Mouse (Mus musculus) T-helper 2 cell (primary cell): ENCODE data around the gene Scn5a.

Experiments
- in situ Hi-C: fragments of 300-600 bp; cut with MboI, MseI; formaldehyde crosslinking; loops from one replicate; pipeline ENCODE4 v1.15.1; 2025; ENCODE audit warnings: high pct_unique_total_duplicates

Scn5a gene

GRCm38 (mm10) chr9:119566214-119566613 is 12.6 kb downstream of the Scn5a start:
- in situ Hi-C loops = no loop called here

DNA sequence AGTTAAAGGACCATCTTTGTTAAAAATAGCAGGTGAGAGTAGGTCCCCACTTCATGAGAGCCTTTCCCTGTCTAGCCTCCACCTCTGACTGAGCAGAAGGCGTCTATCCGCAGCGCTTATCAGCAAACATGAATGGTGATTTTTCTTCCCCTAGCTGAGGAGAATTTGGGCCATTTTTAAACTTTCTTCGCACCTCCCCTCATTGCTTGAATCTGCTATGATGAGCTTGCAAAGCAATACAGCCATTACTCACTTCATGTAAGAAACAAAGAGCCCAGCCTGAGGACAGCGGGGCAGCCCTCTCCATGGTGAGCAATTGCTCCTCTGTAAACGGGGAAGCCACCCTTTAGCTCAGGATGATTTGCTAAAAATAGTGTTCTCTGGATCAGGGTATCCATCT is 14.0 kb downstream of the Scn5a start:
- in situ Hi-C loops = no loop called here

DNA sequence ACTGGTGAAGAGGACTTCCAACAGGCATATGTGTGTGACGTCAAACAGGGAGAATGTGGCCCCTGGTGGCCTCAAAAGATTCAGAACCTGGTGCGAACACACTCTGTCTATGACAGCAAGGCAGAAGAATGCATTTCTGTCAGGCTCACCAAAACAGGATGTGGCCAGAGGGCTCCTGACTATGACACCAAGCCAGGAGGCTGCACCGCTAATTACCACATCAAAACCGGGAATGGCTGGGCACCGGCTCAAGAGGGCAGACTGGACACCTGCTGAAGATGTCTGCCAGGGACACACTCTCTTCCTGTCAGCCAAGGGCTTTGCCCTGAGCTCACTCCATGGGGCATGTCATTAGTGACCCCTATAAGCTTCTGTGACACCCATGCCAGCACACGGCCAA is 15.2 kb downstream of the Scn5a start:
- in situ Hi-C loops = no loop called here

GRCm38 (mm10) chr9:119562256-119562655 is 16.6 kb downstream of the Scn5a start:
- in situ Hi-C loops = no loop called here

DNA sequence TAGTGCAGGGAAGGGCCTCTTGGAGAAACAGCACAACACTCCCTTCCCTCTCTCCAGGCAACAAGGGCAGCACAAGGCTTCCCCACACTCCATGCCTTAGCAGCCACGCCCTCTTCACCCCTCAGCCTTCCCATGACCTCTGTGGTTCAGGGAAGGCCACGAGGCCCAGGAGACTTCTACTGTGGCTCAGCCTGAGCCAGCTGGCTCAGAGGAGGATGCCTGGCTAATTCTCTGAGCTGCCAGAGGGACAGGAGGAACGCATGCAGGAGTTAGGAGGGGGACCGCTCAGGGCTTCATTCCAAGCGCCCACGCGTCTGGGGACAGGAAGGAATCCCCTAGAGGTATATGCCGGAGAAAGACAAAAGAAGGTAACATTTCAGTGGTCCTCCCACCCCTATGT is 17.1 kb downstream of the Scn5a start:
- in situ Hi-C loops = no loop called here

DNA sequence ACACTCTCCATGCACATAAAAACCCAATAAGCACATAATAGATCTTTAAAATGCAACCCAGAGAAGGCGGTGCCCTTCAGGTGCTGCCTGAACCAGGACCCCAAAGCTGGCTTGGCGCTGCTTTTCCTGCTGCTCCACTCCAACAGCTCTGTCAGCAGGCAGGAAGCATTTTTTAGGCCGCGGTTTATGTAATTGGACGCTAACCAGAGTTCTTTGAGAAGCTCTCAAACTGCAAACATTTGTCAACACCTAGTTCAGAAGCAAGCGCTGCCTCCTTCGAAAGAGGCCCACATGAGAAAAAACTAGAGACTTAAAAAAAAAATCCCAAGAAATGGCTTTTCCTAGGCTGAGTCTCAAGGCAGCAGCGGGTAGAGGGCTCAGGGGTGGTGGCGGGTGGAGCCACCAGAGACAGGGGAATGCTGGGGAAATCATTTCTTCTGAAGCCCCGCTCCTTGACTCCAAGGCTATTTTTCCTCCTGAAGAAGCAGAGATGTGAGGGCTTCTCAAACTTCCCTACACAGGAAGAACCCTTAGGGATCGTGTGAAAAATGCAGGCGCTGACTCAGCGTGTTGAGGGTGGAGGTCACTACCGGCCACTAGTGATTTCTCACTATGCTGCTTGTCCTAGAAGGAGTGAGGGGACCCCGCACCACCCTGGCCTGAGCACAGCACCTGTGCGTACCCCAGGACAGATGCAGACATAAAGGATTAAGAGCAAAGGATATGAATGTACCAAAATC is 19.1 kb downstream of the Scn5a start:
- in situ Hi-C loops = no loop called here

DNA sequence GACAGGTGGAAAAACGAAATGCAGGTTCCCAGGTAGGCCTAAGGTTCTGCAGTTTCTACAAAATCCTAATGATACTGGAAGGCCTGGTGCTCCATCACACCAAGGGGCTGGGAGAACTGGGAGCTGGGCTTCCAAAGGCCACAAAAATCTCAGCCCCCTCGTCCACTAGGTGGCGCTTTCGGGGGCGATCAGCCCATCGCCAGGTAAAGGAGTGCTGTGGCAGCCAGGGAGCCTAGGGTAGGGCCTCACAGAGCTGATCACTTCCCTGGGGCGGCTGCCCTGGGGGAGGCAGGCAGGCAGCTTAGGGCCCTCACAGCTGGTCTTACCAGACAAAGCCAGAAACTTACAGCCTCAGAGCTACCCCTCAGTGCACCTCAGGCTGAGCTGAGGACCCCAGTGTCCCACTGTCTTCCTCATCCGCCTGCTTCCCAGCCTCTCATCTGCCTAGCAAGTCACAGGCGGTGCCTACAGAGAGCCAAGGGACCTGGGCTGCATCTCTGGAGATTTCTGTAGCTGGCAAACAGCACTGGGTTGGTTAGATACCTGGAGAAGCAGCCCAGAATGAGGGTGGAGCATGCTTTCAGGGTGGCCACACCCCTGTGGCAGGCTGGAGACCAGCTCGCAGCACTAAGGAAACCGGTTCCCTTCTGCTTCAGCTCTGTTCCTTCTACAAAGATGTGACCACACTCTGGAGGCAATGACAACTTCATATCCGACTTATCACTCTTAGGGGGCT is 20.5 kb downstream of the Scn5a start:
- in situ Hi-C loops = no loop called here

- in situ Hi-C loops = no loop called here
These were observed 22.8 kb downstream of the Scn5a start for GRCm38 (mm10) chr9:119556043-119556442.

DNA sequence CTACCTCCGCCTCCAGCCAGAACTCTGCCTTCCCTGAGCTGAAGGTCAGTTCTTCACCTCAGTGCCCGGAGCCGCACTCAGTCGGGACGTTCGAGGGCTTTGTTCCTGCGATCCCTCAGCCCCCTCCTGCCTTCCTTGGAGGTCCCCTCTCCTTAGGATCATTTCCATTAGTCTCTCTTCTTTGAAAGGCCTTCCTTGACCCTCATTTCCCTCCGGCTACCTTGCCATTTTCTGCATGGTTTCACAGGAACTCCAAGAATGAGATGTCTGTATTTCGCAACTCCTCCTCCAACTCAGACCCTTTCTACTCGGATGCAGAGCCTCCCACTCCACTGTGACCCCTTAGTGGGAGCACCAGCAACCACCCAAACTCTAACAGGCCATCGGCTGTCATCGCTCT is 31.3 kb downstream of the Scn5a start:
- in situ Hi-C loops = no loop called here

- in situ Hi-C loops = no loop called here
These were observed 31.7 kb downstream of the Scn5a start for GRCm38 (mm10) chr9:119547128-119547527.

- in situ Hi-C loops = loop anchor here (5.0 kb wide), 1 partner anchor 38 kb away; no protein-coding TSS in a partner anchor
These were observed 38.1 kb downstream of the Scn5a start for GRCm38 (mm10) chr9:119540726-119541125.

DNA sequence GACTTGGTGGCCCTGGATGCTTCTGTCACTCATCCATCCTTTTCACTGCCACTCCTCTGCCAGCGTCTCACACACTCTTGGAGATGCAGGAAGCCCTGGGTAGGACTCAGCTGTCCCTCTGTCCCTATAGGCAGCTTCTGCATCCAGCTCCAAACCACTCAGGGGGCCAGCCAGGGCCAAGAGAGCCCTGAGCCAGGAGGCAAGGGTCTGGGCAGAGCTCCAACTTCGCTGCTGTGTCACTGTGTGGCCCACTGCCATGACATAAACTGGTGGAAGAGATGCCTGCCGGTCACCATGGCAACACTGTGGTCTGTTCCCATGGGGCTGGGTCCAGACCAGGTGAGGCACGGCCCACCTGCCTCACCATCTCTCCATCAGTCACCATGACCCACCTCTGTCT is 41.0 kb downstream of the Scn5a start:
- in situ Hi-C loops = loop anchor here (5.0 kb wide), 1 partner anchor 99 kb away; no protein-coding TSS in a partner anchor

- in situ Hi-C loops = no loop called here
These were observed 47.0 kb downstream of the Scn5a start for GRCm38 (mm10) chr9:119531684-119532417.

DNA sequence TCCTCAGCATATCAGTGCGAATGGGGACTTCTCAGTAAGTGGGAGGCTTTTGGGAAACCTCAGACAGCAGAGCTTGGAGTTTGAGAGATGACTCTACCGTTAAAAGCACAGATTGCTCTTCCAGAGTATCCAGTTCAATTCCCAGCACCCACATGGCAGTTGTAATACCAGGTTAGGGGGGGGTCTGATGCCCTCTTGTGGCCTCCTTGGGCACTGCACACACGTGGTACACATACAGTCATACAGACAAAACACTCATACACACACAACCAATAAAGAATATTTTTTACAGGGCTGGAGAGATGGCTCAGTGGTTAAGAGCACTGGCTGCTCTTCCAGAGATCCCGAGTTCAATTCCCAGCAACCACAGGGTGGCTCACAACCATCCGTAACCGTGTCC is 54.3 kb downstream of the Scn5a start:
- in situ Hi-C loops = no loop called here

- in situ Hi-C loops = no loop called here
These were observed 55.5 kb downstream of the Scn5a start for GRCm38 (mm10) chr9:119523301-119523700.

DNA sequence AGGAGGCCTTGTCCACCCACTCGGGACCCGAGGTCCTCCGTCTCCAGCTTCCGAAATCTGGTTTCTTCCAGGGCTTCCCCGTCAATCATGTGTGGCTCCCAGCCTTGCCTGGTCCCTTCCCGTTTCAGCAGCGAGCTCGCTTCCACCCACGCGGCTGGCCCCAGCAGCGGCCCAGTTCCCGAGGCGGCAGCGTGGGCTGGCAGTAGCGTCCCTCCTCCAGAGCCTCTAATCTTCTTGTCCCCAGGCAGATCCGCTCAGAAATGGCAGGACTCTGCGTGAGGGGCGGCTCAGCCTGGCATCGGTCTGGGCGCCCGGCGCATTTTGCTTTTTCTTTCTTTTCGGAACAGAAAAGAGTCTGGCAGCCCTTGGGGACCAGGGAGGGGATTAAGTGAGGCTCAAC is 59.7 kb downstream of the Scn5a start:
- in situ Hi-C loops = no loop called here

DNA sequence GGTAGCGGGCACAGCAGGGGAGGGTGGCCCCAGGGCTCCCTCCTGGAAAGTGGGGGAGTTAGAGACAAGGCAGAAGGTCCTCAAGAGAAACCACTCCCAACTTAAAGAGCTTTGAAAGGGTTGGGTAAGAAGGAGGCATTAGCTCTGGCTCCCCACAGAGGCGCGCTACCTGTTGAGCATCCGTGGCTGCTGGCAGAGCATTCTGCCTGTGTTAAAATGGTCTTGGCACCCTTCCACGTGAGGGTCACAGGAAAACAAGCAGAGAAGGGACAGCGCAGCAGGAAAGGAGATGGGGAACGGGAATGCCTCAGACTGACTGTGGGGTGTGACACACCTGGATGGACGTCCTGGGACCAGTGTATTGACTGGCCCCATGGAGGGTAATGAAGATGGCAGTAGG is 60.6 kb downstream of the Scn5a start:
- in situ Hi-C loops = no loop called here

GRCm38 (mm10) chr9:119517467-119517866 is 61.3 kb downstream of the Scn5a start:
- in situ Hi-C loops = no loop called here

- in situ Hi-C loops = no loop called here
These were observed 62.0 kb downstream of the Scn5a start for GRCm38 (mm10) chr9:119516815-119517214.

DNA sequence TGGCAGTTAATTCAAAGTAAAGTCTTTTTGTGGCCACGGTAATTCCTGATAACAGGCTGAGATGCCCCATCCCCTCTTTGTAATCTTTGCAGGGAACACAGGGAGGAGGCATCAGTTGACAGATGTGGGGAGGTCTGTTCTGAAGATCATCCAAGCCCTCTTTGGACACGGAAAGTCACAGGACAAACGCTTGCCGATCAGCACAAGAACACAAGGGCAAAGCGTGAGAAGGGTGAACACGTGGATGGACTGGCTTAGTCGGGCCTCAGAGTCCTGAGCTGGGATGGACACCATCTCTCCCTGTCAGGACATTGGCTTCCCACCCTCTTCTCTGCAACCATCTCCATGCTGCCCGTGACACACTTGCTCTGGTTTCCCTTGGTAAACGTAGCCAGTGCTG is 63.4 kb downstream of the Scn5a start:
- in situ Hi-C loops = no loop called here

DNA sequence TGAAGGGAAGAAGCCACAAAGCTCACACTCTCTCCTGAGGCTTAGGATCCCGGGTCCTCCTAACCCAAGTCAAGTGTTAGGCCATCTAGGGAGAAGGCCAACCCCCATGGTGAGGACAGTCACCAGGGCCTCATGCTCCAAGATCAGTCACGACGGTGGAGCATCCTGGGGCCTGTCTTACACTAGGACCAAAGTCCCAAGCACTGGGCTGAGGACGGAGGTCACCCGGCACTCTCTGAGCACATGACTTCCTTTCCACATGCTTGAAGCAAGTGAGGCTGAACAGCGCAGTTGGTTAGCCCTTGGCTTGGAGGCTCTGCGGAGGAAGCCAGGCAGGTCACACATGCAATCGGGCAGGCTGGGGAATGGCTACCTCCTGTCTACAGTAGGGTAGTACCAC is 63.8 kb downstream of the Scn5a start:
- in situ Hi-C loops = no loop called here

- in situ Hi-C loops = no loop called here
These were observed 65.0 kb downstream of the Scn5a start for GRCm38 (mm10) chr9:119513816-119514215.

GRCm38 (mm10) chr9:119512993-119513392 is 65.8 kb downstream of the Scn5a start:
- in situ Hi-C loops = no loop called here
